Mouse (Mus musculus) adrenal gland, adult 10 weeks (tissue): Measurements from ENCODE around the gene Entpd3. TPM values are rescaled to one million over a fixed set of nuclear protein-coding genes. Genes with fewer than 3 reads are reported as not detected.

ENCODE experiments used
- polyA plus RNA-seq: library from polyadenylated mRNA; stranded (reverse); fragments of 350-450 nt; fragmentation: Illumina TruSeq; extraction: RNeasy Lipid Tissue Mini Kit (QIAGEN cat#74804); gene quantifications from one replicate; pipeline ENCODE4 v1.2.3, GENCODE M21; 2014; ENCODE audit warnings: low read depth, low replicate concordance

Gene Entpd3
- 1.2 TPM for polyA plus RNA-seq

DNA sequence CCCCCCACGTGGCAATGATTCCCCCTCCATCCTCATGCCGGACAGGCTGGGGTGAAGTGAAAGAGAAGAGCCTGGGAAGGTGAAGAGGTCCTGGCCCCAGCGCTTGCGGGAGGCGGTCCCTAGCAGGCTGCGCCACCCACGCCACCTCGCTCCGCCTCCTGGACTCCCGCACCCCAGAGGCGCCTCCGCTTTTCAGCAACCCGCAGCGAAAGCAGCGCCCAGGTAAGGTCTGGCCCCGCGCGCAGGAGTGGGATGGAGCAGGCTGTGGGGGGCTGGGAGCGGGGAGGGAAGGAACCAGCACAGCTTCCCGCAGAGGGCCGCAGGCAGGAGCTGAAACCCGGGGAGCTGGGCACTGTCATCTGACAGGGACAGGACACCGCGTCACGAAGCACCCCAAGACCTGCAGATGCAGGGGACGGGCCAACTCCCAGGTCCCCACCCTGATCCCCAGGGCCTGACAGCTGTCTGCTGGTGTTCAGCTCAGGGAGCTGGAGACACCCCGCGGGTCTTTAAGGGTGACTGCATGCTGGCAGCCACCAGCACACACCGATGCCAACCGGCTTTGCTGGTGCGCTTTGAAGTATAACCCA is at the start of gene Entpd3:
Entpd3 (plus strand) TSS at position 157 of the 590 bp plus-strand sequence.

DNA sequence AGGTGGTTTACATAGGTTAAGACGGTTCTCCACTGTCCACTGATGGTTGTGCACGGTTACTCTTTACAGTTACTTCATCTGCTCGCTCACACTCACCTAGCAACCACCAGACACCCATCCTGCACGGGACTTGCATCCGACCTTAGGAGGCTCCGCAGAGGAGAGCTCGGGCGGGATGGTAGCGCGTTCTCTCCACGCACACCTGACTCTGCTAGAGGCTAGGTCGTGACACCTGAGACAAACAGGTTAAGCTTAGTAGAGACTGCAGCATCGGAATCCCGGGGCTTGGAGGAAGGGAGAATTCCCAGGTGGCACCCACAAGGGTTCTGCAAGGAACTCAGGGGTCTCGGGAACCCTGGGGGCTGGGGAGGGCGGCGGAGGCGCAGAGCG is 47.6 kb upstream of the Entpd3 start, which contains the start of gene Eif1b:
Eif1b (plus strand) TSS at position 223 of the 390 bp plus-strand sequence.

DNA sequence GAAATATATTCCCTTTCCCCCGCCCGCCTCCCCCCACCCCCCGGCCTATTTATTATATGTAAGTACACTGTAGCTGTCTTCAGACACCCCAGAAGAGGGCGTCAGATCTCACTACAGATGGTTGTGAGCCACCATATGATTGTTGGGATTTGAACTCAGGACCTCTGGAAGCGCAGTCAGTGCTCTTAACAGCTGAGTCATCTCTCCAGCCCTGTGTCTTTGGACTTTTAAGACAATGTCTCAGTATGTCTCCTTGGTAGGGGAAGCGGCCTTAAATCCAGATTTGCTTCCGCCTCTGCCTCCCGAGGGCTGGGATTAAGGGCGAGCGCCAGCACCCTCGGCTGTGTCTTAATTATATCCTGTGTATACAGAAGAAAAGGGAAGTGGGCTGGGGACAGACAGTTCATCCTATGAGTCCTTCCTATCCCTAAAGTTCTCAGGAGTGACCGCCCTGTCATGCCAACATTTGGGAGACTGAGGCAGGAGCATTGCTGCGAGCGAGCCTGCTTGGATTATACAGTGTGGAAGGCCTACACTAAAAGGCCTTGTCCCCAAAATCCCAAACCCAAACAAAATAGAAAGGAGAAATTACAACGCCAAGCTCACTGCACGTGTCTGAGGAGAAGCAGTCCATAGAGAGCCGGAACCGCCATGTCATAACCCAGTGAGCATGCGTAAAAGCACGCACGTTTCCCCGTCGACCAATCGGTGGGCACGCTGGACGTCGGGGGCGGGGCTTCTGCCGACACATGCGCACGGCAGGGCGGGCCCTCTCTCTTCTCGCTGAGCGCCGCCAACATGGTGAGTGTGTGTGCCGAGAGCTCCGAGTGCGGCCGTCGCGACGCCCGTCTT is 31.3 kb downstream of the Entpd3 start, which contains the start of gene Rpl14:
Rpl14 (plus strand) TSS at position 704 of the 852 bp plus-strand sequence.

Other genes with a start within 250 kb of the Entpd3 start
- 1.0 TPM for gene Myrip, start 238.3 kb upstream of the Entpd3 start, polyA plus RNA-seq
- 63.2 TPM for gene Eif1b, start 47.6 kb upstream of the Entpd3 start, polyA plus RNA-seq
- gene Rpl14, start 31.6 kb downstream of the Entpd3 start, polyA plus RNA-seq: 516 TPM